In genomic region chr4:45479433-45479832, GRCm38 (mm10) we compare ENCODE assay signal across 18 mouse cellular contexts. TPM values are rescaled to one million over a fixed set of nuclear protein-coding genes. Genes with fewer than 3 reads are reported as not detected.
A peak's percentile ranks its signal among the peaks of the same experiment; 100 is the strongest.
DNase-seq lines count a peak whose midpoint lies in the region; ATAC-seq and TF ChIP-seq lines count a peak whose summit lies in the region.
"Had no signal": no experiment of that assay in that cellular context is flagged by ENCODE, and none has a peak within 500 bp of the region (broad histone marks: within the 10 kb centered on the region; RNA-seq: fewer than 3 reads in every experiment).

No protein-coding gene starts in this region.

- H3K4me1 ChIP-seq in heart, embryonic 14.5 days (ENCODE audit: control insufficient read depth in 2 of 2, insufficient read depth in 2 of 2, low read length in 2 of 2) = peaks cover 88 to 96% of the 10 kb centered on the region in 2 experiments
- H3K4me1 ChIP-seq in kidney, postnatal 0 days (replicated peaks; ENCODE audit: insufficient read depth, low read length) = peaks cover 19% of the 10 kb centered on the region; the same call in 1 of the 2 replicates
- H3K4me1 ChIP-seq in embryonic facial prominence, embryonic 10.5 days = peaks cover 96% of the 10 kb centered on the region

- no peaks in the 10 kb centered on the region for H3K27me3 ChIP-seq in heart, embryonic 14.5 days (ENCODE audit: control insufficient read depth, insufficient read depth, low read length)
- H3K27me3 ChIP-seq in kidney, postnatal 0 days (ENCODE audit: insufficient read depth, low read length) = no peaks in the 10 kb centered on the region
- H3K27me3 ChIP-seq in embryonic facial prominence, embryonic 10.5 days (replicated peaks; ENCODE audit: low read depth, poor library complexity, severe bottlenecking) = no peaks in the 10 kb centered on the region
- H3K27me3 ChIP-seq: embryonic facial prominence, embryonic 12.5 days; hindbrain, embryonic 13.5 days; liver, embryonic 15.5 days; stomach, embryonic 15.5 days had no signal

- 32% methylated on average over 10 of the region's 10 CpGs for WGBS in heart, embryonic 14.5 days
- 63% methylated on average over 10 of the region's 10 CpGs for WGBS in kidney, postnatal 0 days
- WGBS in embryonic facial prominence, embryonic 10.5 days = 89% methylated on average over 10 of the region's 10 CpGs

- peak overlapping the region; percentile 71 to 93 for H3K27ac ChIP-seq in heart, embryonic 14.5 days (replicated peaks in 1 of 2; ENCODE audit: control insufficient read depth in 1 of 2, insufficient read depth in 1 of 2, low read depth in 2 of 2, low read length in 2 of 2)
- H3K27ac ChIP-seq in kidney, postnatal 0 days = 0 out of 2 replicates have a peak overlapping the region, but pooled peaks have one; percentile 6
- H3K27ac ChIP-seq in embryonic facial prominence, embryonic 10.5 days (replicated peaks) = 0 out of 2 replicates have a peak overlapping the region, but pooled peaks have one; percentile 1
- H3K27ac ChIP-seq: hindbrain, embryonic 13.5 days; liver, embryonic 15.5 days; stomach, embryonic 15.5 days had no signal

- no peak for ATAC-seq in cerebellum, adult (ENCODE audit: insufficient number of reproducible peaks, low FRiP score, low TSS enrichment)
- no peak for ATAC-seq in heart, embryonic 14.5 days (ENCODE audit: insufficient number of reproducible peaks, insufficient read depth, low FRiP score, low read depth)
- no peak for ATAC-seq in kidney, postnatal 0 days (replicated peaks; ENCODE audit: low FRiP score, low read depth)

- H3K4me3 ChIP-seq in heart, embryonic 14.5 days (ENCODE audit: control insufficient read depth in 1 of 2, insufficient read depth in 1 of 2, low read depth in 1 of 2, low read length in 2 of 2) = no peak overlapping the region
- no peak overlapping the region for H3K4me3 ChIP-seq in kidney, postnatal 0 days (replicated peaks; ENCODE audit: low read depth, low read length)
- H3K4me3 ChIP-seq in embryonic facial prominence, embryonic 10.5 days = no peak overlapping the region
- H3K4me3 ChIP-seq: embryonic facial prominence, embryonic 12.5 days; hindbrain, embryonic 13.5 days; limb, embryonic 13.5 days; liver, embryonic 15.5 days; stomach, embryonic 15.5 days had no signal

- H3K9ac ChIP-seq in heart, embryonic 14.5 days (ENCODE audit: low read length) = peak overlapping the region; percentile 62
- no peak overlapping the region for H3K9ac ChIP-seq in kidney, postnatal 0 days (ENCODE audit: low read depth, low read length)
- H3K9ac ChIP-seq: embryonic facial prominence, embryonic 12.5 days; hindbrain, embryonic 13.5 days; liver, embryonic 15.5 days; stomach, embryonic 15.5 days had no signal

- intact Hi-C loops in heart, postnatal 36 days (cut with DNase I) = no loop called here

- H3K4me2 ChIP-seq in heart, embryonic 14.5 days (ENCODE audit: low read length) = peak overlapping the region; percentile 13; the same call in 1 of the 2 replicates
- H3K4me2 ChIP-seq in kidney, postnatal 0 days (ENCODE audit: low read length) = no peak overlapping the region
- H3K4me2 ChIP-seq: embryonic facial prominence, embryonic 12.5 days; hindbrain, embryonic 13.5 days; limb, embryonic 13.5 days; liver, embryonic 15.5 days; stomach, embryonic 15.5 days had no signal

- H3K36me3 ChIP-seq in heart, embryonic 14.5 days (ENCODE audit: control insufficient read depth, insufficient read depth, low read length) = no peaks in the 10 kb centered on the region
- H3K36me3 ChIP-seq in kidney, postnatal 0 days (ENCODE audit: insufficient read depth, low read length) = 0 out of 2 replicates have a peak, but pooled peaks cover 5% of the 10 kb centered on the region
- no peaks in the 10 kb centered on the region; the same call in 1 of the 2 replicates for H3K36me3 ChIP-seq in embryonic facial prominence, embryonic 10.5 days (replicated peaks)
- H3K36me3 ChIP-seq: embryonic facial prominence, embryonic 12.5 days; hindbrain, embryonic 13.5 days; limb, embryonic 13.5 days; liver, embryonic 15.5 days; stomach, embryonic 15.5 days had no signal

- no peak for TF ChIP-seq CTCF in kidney, postnatal 0 days (IDR thresholded peaks at IDR 0.05; ENCODE audit: low read depth)

- no peaks in the 10 kb centered on the region for H3K9me3 ChIP-seq in heart, embryonic 14.5 days (ENCODE audit: control insufficient read depth, low read length)
- H3K9me3 ChIP-seq in kidney, postnatal 0 days (replicated peaks; ENCODE audit: low read length) = no peaks in the 10 kb centered on the region
- H3K9me3 ChIP-seq in embryonic facial prominence, embryonic 10.5 days = no peaks in the 10 kb centered on the region
- H3K9me3 ChIP-seq: embryonic facial prominence, embryonic 12.5 days; hindbrain, embryonic 13.5 days; limb, embryonic 13.5 days; liver, embryonic 15.5 days; stomach, embryonic 15.5 days had no signal

- DNase-seq in cerebellum, postnatal 10 days = peak; percentile 35 to 56
- DNase-seq in heart, postnatal 36 days = no peak
- no peak for DNase-seq in kidney, postnatal 0 days (ENCODE audit: low spot score)
- DNase-seq in kidney, adult 8-10 months = no peak
- no peak for DNase-seq in embryonic facial prominence, embryonic 10.5 days (ENCODE audit: low spot score)
- DNase-seq in gastrocnemius, postnatal 25 days = no peak
- DNase-seq: adrenal gland, adult 2 months; cerebellum, adult 9-10 months; lung, postnatal 4 days; retina, postnatal 1 day; thymus, adult 2 months had no signal

RNA-seq across cellular contexts. Expression of gene Shb, which starts 52.8 kb away (rescaled TPM):
- 15.3 and 19.0 TPM in 2 replicates for polyA plus RNA-seq in heart, embryonic 14.5 days (2014; fragmentation: Nextera tagmentation; extraction: Ambion mirVana)
- total RNA-seq in heart, postnatal 36 days (2021) = 10 to 100 TPM; 24.2 to 40.9 TPM
- 5.4 and 6.6 TPM in 2 replicates for polyA plus RNA-seq in kidney, postnatal 0 days (2015; fragmentation: Nextera tagmentation; extraction: Ambion mirVana)
- 3.9 and 4.9 TPM in 2 replicates for polyA plus RNA-seq in embryonic facial prominence, embryonic 10.5 days (2016; fragmentation: Nextera tagmentation; extraction: Ambion mirVana)
- 1 to 10 TPM; 5.4 to 8.0 TPM for total RNA-seq in gastrocnemius, postnatal 25 days (2021)

Comparison
In these comparisons a context has a peak if more than half of its experiments do, and no peak if none do; other contexts are left out.
1. DNase-seq: peak in cerebellum, postnatal 10 days (2 of 2); none in heart, postnatal 36 days (0 of 2), kidney, postnatal 0 days (single experiment), kidney, adult 8-10 months (0 of 2), embryonic facial prominence, embryonic 10.5 days (single experiment) and gastrocnemius, postnatal 25 days (single experiment).
2. H3K27ac ChIP-seq: peak in every context shown above with its lines; median percentile 82 in heart, embryonic 14.5 days; 6 in kidney, postnatal 0 days; 1 in embryonic facial prominence, embryonic 10.5 days.